24 mouse cellular contexts compared by ENCODE assay signal in genomic region chr10:117592306-117593040, GRCm38 (mm10).
"Had no signal": no experiment of that assay in that cellular context is flagged by ENCODE, and none has a peak within 500 bp of the region (broad histone marks: within the 10 kb centered on the region; RNA-seq: fewer than 3 reads in every experiment).

No protein-coding gene starts in this region.

- H3K27ac ChIP-seq: gastrocnemius, adult 2 months; heart, embryonic 13.5 days; heart, embryonic 15.5 days; hindbrain, embryonic 13.5 days; hindbrain, embryonic 15.5 days; hindbrain, postnatal 0 days; kidney, embryonic 15.5 days; kidney, postnatal 0 days; left cerebral cortex, adult 2 months had no signal

- H3K4me2 ChIP-seq: heart, embryonic 11.5 days; heart, embryonic 13.5 days; heart, embryonic 15.5 days; hindbrain, embryonic 13.5 days; hindbrain, embryonic 15.5 days; kidney, embryonic 15.5 days; liver, embryonic 11.5 days had no signal

- H3K36me3 ChIP-seq: heart, embryonic 13.5 days; heart, embryonic 15.5 days; hindbrain, embryonic 13.5 days; hindbrain, embryonic 15.5 days; kidney, embryonic 15.5 days had no signal

- H3K4me1 ChIP-seq: hindbrain, embryonic 13.5 days; hindbrain, embryonic 15.5 days had no signal

- H3K9ac ChIP-seq: heart, embryonic 13.5 days; heart, embryonic 15.5 days; hindbrain, embryonic 13.5 days; hindbrain, embryonic 15.5 days; kidney, embryonic 15.5 days had no signal

- H3K27me3 ChIP-seq: heart, embryonic 15.5 days; hindbrain, embryonic 15.5 days; kidney, embryonic 15.5 days had no signal

- DNase-seq: gastrocnemius, adult 2 months; gastrocnemius, postnatal 10 days; gastrocnemius, postnatal 36 days; heart, adult 18-20 months; heart, postnatal 14 days; heart, postnatal 36 days; kidney, adult 11 months; kidney, adult 2 months; kidney, adult 9 months; kidney, postnatal 14 days; kidney, postnatal 36 days; layer of hippocampus, adult 9-11 months; liver had no signal

- H3K4me3 ChIP-seq: gastrocnemius, adult 2 months; heart, embryonic 13.5 days; heart, embryonic 15.5 days; hindbrain, embryonic 13.5 days; hindbrain, embryonic 15.5 days; kidney, embryonic 15.5 days; left cerebral cortex, adult 2 months had no signal

- ATAC-seq: hindbrain, postnatal 0 days; intestine, embryonic 16.5 days had no signal

- H3K9me3 ChIP-seq: heart, embryonic 13.5 days; heart, embryonic 15.5 days; hindbrain, embryonic 13.5 days; hindbrain, embryonic 15.5 days; kidney, embryonic 15.5 days had no signal
